Mouse (Mus musculus) neural tube, embryonic 12.5 days (tissue): ENCODE data around the gene H6pd. TPM values are rescaled to one million over a fixed set of nuclear protein-coding genes. Genes with fewer than 3 reads are reported as not detected.
A peak's percentile ranks its signal among the peaks of the same experiment; 100 is the strongest.

Experiments
- ATAC-seq: fragments of 200-750 bp; cut with Nextera tagmentation; 2 replicates; pipeline ENCODE4 v1.8.0; 2017; ENCODE audit warnings: low read depth, mild to moderate bottlenecking, moderate TSS enrichment, moderate library complexity; ENCODE audit not compliant: low FRiP score
- H3K27ac ChIP-seq: fragments of 300-500 bp; sonication (generic); 2 replicates; pipeline ENCODE4 v1.5.1; 2016
- H3K27me3 ChIP-seq: fragments of 300-500 bp; sonication (generic); replicated peaks from 2 replicates; pipeline ENCODE4 v1.6.1; 2016; ENCODE audit warnings: mild to moderate bottlenecking
- H3K36me3 ChIP-seq: fragments of 300-500 bp; sonication (generic); 2 replicates; pipeline ENCODE4 v1.6.1; 2016; ENCODE audit warnings: mild to moderate bottlenecking
- H3K4me1 ChIP-seq: fragments of 300-500 bp; sonication (generic); 2 replicates; pipeline ENCODE4 v1.6.1; 2016
- H3K4me2 ChIP-seq: fragments of 300-500 bp; sonication (generic); replicated peaks from 2 replicates; pipeline ENCODE4 v1.6.1; 2016; ENCODE audit warnings: mild to moderate bottlenecking
- H3K4me3 ChIP-seq: fragments of 300-500 bp; sonication (generic); 2 replicates; pipeline ENCODE4 v1.5.1; 2016
- H3K9ac ChIP-seq: fragments of 300-500 bp; sonication (generic); 2 replicates; pipeline ENCODE4 v1.6.1; 2016; ENCODE audit warnings: mild to moderate bottlenecking
- H3K9me3 ChIP-seq: fragments of 300-500 bp; sonication (generic); 2 replicates; pipeline ENCODE4 v1.6.1; 2016; ENCODE audit warnings: mild to moderate bottlenecking
- WGBS: fragments of 180-500 bp; shearing (Covaris S2); methylation state at CpG from one replicate; pipeline ENCODE4 v1.1.7; 2016; 5-methylcytosine and 5-hydroxymethylcytosine counted together
- polyA plus RNA-seq: library from polyadenylated mRNA; unstranded; fragments of >200 nt; fragmentation: Nextera tagmentation; extraction: Ambion mirVana; gene quantifications from 2 replicates; pipeline ENCODE4 v1.2.1, GENCODE M21; 2016

H6pd gene
- polyA plus RNA-seq, 1 experiment from 2014 or later = 4.0 TPM

GRCm38 (mm10) chr4:149947396-149947795, 61.4 kb downstream of the H6pd start:
- no peak overlapping the region for H3K27ac ChIP-seq
- H3K27me3 ChIP-seq = no peaks in the 10 kb centered on the region
- H3K4me2 ChIP-seq = 0 out of 2 replicates have a peak overlapping the region, but pooled peaks have one; percentile 9
- H3K9me3 ChIP-seq = no peaks in the 10 kb centered on the region
- no peak overlapping the region for H3K4me3 ChIP-seq
- ATAC-seq = no peak
- no peak overlapping the region for H3K9ac ChIP-seq
- peaks cover 72% of the 10 kb centered on the region for H3K4me1 ChIP-seq
- no peaks in the 10 kb centered on the region for H3K36me3 ChIP-seq
- 78% methylated on average over 5 of the region's 5 CpGs for WGBS

GRCm38 (mm10) chr4:149945194-149945593, 63.6 kb downstream of the H6pd start:
- H3K4me3 ChIP-seq = no peak overlapping the region
- H3K9ac ChIP-seq = no peak overlapping the region
- no peaks in the 10 kb centered on the region for H3K9me3 ChIP-seq
- WGBS = 16% methylated on average over 9 of the region's 9 CpGs
- H3K4me2 ChIP-seq = peak overlapping the region; percentile 27
- no peaks in the 10 kb centered on the region for H3K36me3 ChIP-seq
- peak; percentile 79 for ATAC-seq
- no peak overlapping the region for H3K27ac ChIP-seq
- peaks cover 73% of the 10 kb centered on the region for H3K4me1 ChIP-seq
- no peaks in the 10 kb centered on the region for H3K27me3 ChIP-seq

- Histone ChIP-seq H3K36me3 (no peaks in the 10 kb centered on the region), H3K27me3 (no peaks in the 10 kb centered on the region), H3K9me3 (no peaks in the 10 kb centered on the region), H3K27ac (no peak overlapping the region), H3K9ac (no peak overlapping the region), H3K4me1 (peaks cover 63% of the 10 kb centered on the region), H3K4me2 (peak overlapping the region; percentile 27), H3K4me3 (no peak overlapping the region)
- no peak for ATAC-seq
- WGBS = 19% methylated on average over 12 of the region's 12 CpGs
These were observed 64.6 kb downstream of the H6pd start for GRCm38 (mm10) chr4:149944214-149944613.

- Histone ChIP-seq H3K4me1 (peaks cover 62% of the 10 kb centered on the region), H3K9me3 (no peaks in the 10 kb centered on the region), H3K9ac (no peak overlapping the region), H3K4me2 (no peak overlapping the region), H3K36me3 (no peaks in the 10 kb centered on the region), H3K27me3 (no peaks in the 10 kb centered on the region), H3K27ac (no peak overlapping the region), H3K4me3 (no peak overlapping the region)
- no peak for ATAC-seq
- 59% methylated on average over 10 of the region's 10 CpGs for WGBS
These were observed 65.7 kb downstream of the H6pd start for GRCm38 (mm10) chr4:149942831-149943741.

- no peaks in the 10 kb centered on the region for H3K36me3 ChIP-seq
- no peaks in the 10 kb centered on the region for H3K9me3 ChIP-seq
- 84% methylated on average over 17 of the region's 18 CpGs for WGBS
- no peak for ATAC-seq
- no peaks in the 10 kb centered on the region for H3K27me3 ChIP-seq
- H3K4me2 ChIP-seq = no peak overlapping the region
- peaks cover 64% of the 10 kb centered on the region for H3K4me1 ChIP-seq
- no peak overlapping the region for H3K27ac ChIP-seq
- no peak overlapping the region for H3K4me3 ChIP-seq
- H3K9ac ChIP-seq = no peak overlapping the region
These were observed 67.6 kb downstream of the H6pd start for GRCm38 (mm10) chr4:149941067-149941755.

GRCm38 (mm10) chr4:149938701-149939100, 70.1 kb downstream of the H6pd start:
- H3K4me1 ChIP-seq = peaks cover 39% of the 10 kb centered on the region
- no peak overlapping the region for H3K27ac ChIP-seq
- no peaks in the 10 kb centered on the region for H3K9me3 ChIP-seq
- 67% methylated on average over 8 of the region's 8 CpGs for WGBS
- H3K4me2 ChIP-seq = no peak overlapping the region
- no peak for ATAC-seq
- H3K9ac ChIP-seq = no peak overlapping the region
- no peaks in the 10 kb centered on the region for H3K36me3 ChIP-seq
- no peak overlapping the region for H3K4me3 ChIP-seq
- no peaks in the 10 kb centered on the region for H3K27me3 ChIP-seq

GRCm38 (mm10) chr4:149936921-149937320, 71.9 kb downstream of the H6pd start:
- Histone ChIP-seq H3K4me2 (no peak overlapping the region), H3K36me3 (0 out of 2 replicates have a peak, but pooled peaks cover 3% of the 10 kb centered on the region), H3K9ac (no peak overlapping the region), H3K27ac (no peak overlapping the region; the same call in 1 of the 2 replicates), H3K27me3 (no peaks in the 10 kb centered on the region), H3K4me1 (peaks cover 24% of the 10 kb centered on the region), H3K4me3 (no peak overlapping the region), H3K9me3 (no peaks in the 10 kb centered on the region)
- WGBS = 42% methylated on average over 5 of the region's 5 CpGs
- no peak for ATAC-seq

GRCm38 (mm10) chr4:149935470-149935869, 73.4 kb downstream of the H6pd start:
- ATAC-seq = no peak
- Histone ChIP-seq H3K9ac (no peak overlapping the region), H3K4me3 (no peak overlapping the region), H3K4me1 (peaks cover 18% of the 10 kb centered on the region), H3K27me3 (no peaks in the 10 kb centered on the region), H3K4me2 (no peak overlapping the region), H3K27ac (no peak overlapping the region), H3K36me3 (0 out of 2 replicates have a peak, but pooled peaks cover 3% of the 10 kb centered on the region), H3K9me3 (no peaks in the 10 kb centered on the region)
- WGBS = 83% methylated on average over 6 of the region's 6 CpGs

- Histone ChIP-seq H3K4me3 (no peak overlapping the region), H3K36me3 (0 out of 2 replicates have a peak, but pooled peaks cover 3% of the 10 kb centered on the region), H3K9me3 (no peaks in the 10 kb centered on the region), H3K27ac (no peak overlapping the region), H3K9ac (no peak overlapping the region), H3K4me2 (no peak overlapping the region), H3K4me1 (peaks cover 18% of the 10 kb centered on the region), H3K27me3 (no peaks in the 10 kb centered on the region)
- ATAC-seq = no peak
- 88% methylated on average over 16 of the region's 16 CpGs for whole genome bisulfite sequencing
These were observed 75.1 kb downstream of the H6pd start for GRCm38 (mm10) chr4:149933519-149934245.

- Histone ChIP-seq H3K27me3 (no peaks in the 10 kb centered on the region), H3K27ac (no peak overlapping the region), H3K4me2 (no peak overlapping the region), H3K9me3 (no peaks in the 10 kb centered on the region), H3K4me3 (no peak overlapping the region), H3K9ac (no peak overlapping the region), H3K36me3 (0 out of 2 replicates have a peak, but pooled peaks cover 3% of the 10 kb centered on the region), H3K4me1 (peaks cover 15% of the 10 kb centered on the region)
- ATAC-seq = no peak
- 93% methylated on average over 7 of the region's 7 CpGs for WGBS
These were observed 75.8 kb downstream of the H6pd start for GRCm38 (mm10) chr4:149933025-149933424.

GRCm38 (mm10) chr4:149932108-149932815, 76.6 kb downstream of the H6pd start:
- 90% methylated on average over 9 of the region's 9 CpGs for WGBS
- no peak for ATAC-seq
- H3K4me1 ChIP-seq = peaks cover 7% of the 10 kb centered on the region

More at GRCm38 (mm10) chr4:149932108-149932815, 76.6 kb downstream of the H6pd start:
- Histone ChIP-seq H3K4me3 (no peak overlapping the region), H3K27ac (no peak overlapping the region), H3K4me2 (no peak overlapping the region), H3K27me3 (no peaks in the 10 kb centered on the region), H3K9me3 (no peaks in the 10 kb centered on the region), H3K9ac (no peak overlapping the region), H3K36me3 (0 out of 2 replicates have a peak, but pooled peaks cover 3% of the 10 kb centered on the region)
